Mouse (Mus musculus) layer of hippocampus, adult 2 months (tissue): ENCODE data around the gene Pla2g4c. TPM values are rescaled to one million over a fixed set of nuclear protein-coding genes. Genes with fewer than 3 reads are reported as not detected.

Source experiments
- DNase-seq, 2 experiments: peaks; one replicate each; pipeline ENCODE4 v3.0.0; 2022; ENCODE audit warnings: low spot score in 2 of 2
- H3K27ac ChIP-seq: fragments of 200-600 bp; 2 replicates; pipeline ENCODE4 v1.8.1; 2022
- H3K4me3 ChIP-seq: fragments of 200-600 bp; 2 replicates; pipeline ENCODE4 v1.8.1; 2022; ENCODE audit warnings: mild to moderate bottlenecking
- CTCF ChIP-seq: fragments of 200-600 bp; conservative IDR thresholded peaks from 2 replicates; pipeline ENCODE4 v1.8.1; 2022; ENCODE audit warnings: antibody characterized with exemption, mild to moderate bottlenecking, moderate library complexity
- total RNA-seq, 2 experiments: library from RNA; stranded (reverse); gene quantifications; 2 replicates each; pipeline ENCODE4 v1.2.3; 2021

The Pla2g4c gene
- total RNA-seq, 2 experiments from 2014 or later, result 0.44 TPM; not detected in 1

- no peak for DNase-seq
- H3K4me3 ChIP-seq, result no peak overlapping the region
These were observed 21.7 kb upstream of the Pla2g4c start for GRCm38 (mm10) chr7:13302780-13303179.

DNA sequence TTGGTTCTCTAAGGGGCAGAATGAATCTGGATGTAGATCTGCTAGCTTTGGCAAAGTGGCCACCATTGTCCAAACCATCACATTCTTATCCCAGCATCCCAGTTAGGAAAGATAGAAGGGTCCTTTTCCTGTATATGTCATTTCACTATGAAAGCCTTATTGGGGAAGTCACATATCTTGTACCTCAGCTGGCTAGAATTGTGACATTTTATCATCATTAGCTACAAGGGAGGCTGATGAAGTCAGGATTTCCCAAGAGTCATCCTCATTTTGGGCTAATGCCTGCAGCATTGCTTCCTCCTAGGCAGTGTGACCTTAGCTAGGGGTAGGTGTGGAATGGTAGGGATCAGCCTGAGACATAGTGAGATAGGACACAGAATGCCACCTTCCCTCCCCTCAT, 21.1 kb upstream of the Pla2g4c start:
- TF ChIP-seq CTCF, result no peak
- DNase-seq, result no peak

More at GRCm38 (mm10) chr7:13302780-13303179, 21.7 kb upstream of the Pla2g4c start:
- H3K27ac ChIP-seq, result no peak overlapping the region
- TF ChIP-seq CTCF, result no peak

DNA sequence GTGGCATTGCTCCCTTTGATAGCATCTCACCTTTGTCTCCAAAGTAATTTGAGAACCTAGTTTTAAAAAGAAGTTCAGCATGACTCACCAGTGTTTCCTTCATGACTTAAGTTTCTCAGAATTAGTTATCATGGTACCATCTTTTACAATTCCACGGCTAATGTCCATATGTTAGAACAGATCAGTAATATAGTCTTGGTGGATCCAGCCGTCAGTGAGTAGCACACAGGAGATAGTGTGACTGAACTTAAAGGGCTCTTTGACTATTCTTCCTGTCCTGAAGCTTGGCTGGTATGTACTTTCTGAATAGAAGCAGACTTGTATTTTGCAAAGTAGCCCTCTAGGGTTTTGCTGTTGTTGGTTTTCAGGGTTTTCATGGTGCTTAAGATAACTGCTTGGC, 15.0 kb upstream of the Pla2g4c start:
- Histone ChIP-seq H3K4me3 (no peak overlapping the region), H3K27ac (no peak overlapping the region)
- no peak for DNase-seq
- TF ChIP-seq CTCF, result no peak

More for the DNA sequence above, 21.1 kb upstream of the Pla2g4c start:
- H3K27ac ChIP-seq, result no peak overlapping the region
- H3K4me3 ChIP-seq, result no peak overlapping the region

DNA sequence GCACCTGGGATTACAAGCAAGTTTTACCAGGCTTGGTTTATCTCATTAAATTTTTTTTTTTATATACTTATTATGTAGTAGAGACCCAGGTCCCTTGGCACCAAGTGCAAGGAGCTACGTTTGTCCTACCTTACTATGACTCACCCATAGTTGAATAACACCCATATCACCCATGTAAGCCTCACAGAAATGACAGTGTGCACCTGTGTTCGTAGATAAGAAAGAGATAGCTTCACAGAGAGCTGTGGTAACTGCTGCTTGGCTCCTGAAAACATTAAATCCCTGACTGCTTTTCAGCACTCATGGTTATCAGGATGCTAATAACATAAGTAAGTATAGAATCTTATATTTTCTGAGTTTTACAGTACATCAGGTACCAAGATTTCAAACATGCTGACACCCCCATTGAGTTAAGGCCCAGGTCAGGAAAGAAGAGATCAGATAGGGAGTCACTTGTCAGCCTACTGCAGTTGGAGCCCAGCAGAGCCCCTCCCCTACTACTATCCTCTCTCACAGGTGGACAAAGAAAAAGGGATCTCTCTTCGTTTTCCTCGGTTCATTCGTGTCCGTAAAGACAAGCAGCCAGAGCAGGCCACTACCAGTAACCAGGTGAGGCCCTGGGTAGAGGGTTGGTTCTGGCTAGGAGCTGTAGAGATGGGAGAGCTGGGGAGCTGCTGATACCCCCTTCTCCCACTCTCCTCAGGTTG, 13.8 kb upstream of the Pla2g4c start:
- no peak overlapping the region for H3K27ac ChIP-seq

GRCm38 (mm10) chr7:13311401-13311800, 13.1 kb upstream of the Pla2g4c start:
- H3K27ac ChIP-seq, result no peak overlapping the region
- no peak for TF ChIP-seq CTCF

More for the DNA sequence above, 13.8 kb upstream of the Pla2g4c start:
- DNase-seq, result no peak
- TF ChIP-seq CTCF, result no peak
- no peak overlapping the region for H3K4me3 ChIP-seq

DNA sequence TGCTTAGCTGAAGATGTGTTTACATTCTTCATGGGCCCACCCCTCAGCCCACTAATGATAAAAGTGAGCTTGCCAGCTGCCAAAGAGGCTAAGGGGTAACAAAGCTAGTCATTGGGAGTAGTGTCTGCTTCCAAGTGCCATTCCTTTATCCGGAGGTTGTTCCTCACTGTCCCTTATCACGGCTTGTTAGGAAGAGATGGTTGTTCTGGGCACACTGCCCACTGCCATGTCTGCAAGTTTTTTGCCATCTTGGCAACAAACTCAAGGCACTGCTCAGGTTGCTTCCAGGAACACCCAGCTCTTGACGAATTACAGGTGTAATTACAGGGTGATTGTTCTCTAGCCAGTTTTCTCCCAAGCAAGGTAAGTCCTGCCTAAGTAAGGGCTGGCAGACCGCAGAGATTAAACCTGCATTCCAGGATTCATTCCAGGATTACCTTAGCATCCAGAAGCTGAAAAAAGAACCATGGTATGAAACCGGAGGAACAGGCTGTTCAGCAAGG, 10.3 kb upstream of the Pla2g4c start:
- no peak overlapping the region for H3K4me3 ChIP-seq
- no peak for TF ChIP-seq CTCF
- DNase-seq, result no peak
- H3K27ac ChIP-seq, result no peak overlapping the region

More at GRCm38 (mm10) chr7:13311401-13311800, 13.1 kb upstream of the Pla2g4c start:
- no peak for DNase-seq
- H3K4me3 ChIP-seq, result no peak overlapping the region

GRCm38 (mm10) chr7:13321424-13321823, 3.0 kb upstream of the Pla2g4c start:
- no peak for TF ChIP-seq CTCF
- H3K27ac ChIP-seq, result no peak overlapping the region
- DNase-seq, result no peak

DNA sequence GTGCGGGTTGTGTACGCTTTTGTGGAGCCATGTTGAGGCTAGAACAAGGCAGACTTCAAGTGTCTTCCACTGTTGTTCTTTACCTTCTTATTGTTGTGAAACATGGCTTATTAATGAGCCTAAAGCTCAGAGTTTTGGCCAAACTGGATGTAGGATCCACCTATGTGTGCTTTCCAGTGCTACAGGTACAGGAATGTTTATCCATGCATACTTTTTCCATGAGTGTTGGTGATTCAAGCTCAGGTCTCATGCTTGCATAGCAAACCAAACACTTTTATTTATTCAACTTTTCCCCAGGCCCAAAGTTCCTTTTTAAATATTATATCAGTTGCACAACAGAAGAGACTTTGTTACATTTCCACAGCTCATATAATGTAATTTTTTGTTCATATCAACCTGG, 6.1 kb downstream of the Pla2g4c start:
- no peak for DNase-seq
- no peak for TF ChIP-seq CTCF
- no peak overlapping the region for H3K4me3 ChIP-seq
- H3K27ac ChIP-seq, result no peak overlapping the region

More at GRCm38 (mm10) chr7:13321424-13321823, 3.0 kb upstream of the Pla2g4c start:
- no peak overlapping the region for H3K4me3 ChIP-seq

- DNase-seq, result no peak
- no peak overlapping the region for H3K4me3 ChIP-seq
- H3K27ac ChIP-seq, result no peak overlapping the region
- no peak for TF ChIP-seq CTCF
These were observed 31.5 kb downstream of the Pla2g4c start for GRCm38 (mm10) chr7:13355943-13356342.

GRCm38 (mm10) chr7:13380588-13380987, 56.1 kb downstream of the Pla2g4c start:
- TF ChIP-seq CTCF, result no peak
- no peak for DNase-seq
- Histone ChIP-seq H3K4me3 (no peak overlapping the region), H3K27ac (no peak overlapping the region)

DNA sequence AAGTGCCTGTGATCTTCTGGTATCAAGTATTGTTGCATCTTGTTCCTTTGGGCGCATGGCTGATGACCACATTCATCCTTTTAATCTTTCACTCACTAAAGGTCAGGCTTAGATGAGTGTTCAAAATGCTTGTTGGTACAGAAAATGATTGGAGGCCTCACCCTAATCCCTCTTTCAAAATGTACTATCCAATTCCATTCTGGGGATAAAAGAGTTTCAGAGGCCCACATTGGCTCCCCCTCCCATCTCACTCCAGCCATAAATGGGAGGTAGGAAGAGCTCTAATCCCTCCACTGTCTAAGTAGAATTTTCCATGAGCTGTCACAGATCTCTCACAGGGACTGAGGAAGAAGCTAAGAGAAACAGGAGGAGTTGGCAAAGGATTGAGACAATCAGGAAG, 73.4 kb downstream of the Pla2g4c start, which contains the start of gene Cabp5:
TSS of gene Cabp5 (plus strand) at position 301 of the 400 bp plus-strand sequence.
- Histone ChIP-seq H3K4me3 (no peak within 1 kb of the TSS), H3K27ac (no peak within 1 kb of the TSS)
- no peak for DNase-seq
- no peak for TF ChIP-seq CTCF

Other genes starting within 250 kb of the Pla2g4c start
- not detected for gene Vmn1r85, start 229.5 kb upstream of the Pla2g4c start, total RNA-seq
- not detected for gene Vmn1r86, start 204.7 kb upstream of the Pla2g4c start, total RNA-seq
- gene Vmn1r87, start 184.5 kb upstream of the Pla2g4c start, total RNA-seq, result not detected
- gene Vmn1r88, start 165.1 kb upstream of the Pla2g4c start, total RNA-seq, result under 1 TPM; 0.15 to 0.17 TPM
- gene Vmn1r89, start 111.6 kb upstream of the Pla2g4c start, total RNA-seq, result not detected
- gene Lig1, start 47.4 kb upstream of the Pla2g4c start, total RNA-seq, result 1 to 10 TPM; 6.3 to 9.1 TPM
- 10 to 100 TPM; 16.4 to 16.7 TPM for gene Zswim9, start 45.9 kb upstream of the Pla2g4c start, total RNA-seq
- under 1 TPM; 0.41 to 0.59 TPM for gene Cabp5, start 73.5 kb downstream of the Pla2g4c start, total RNA-seq
- gene Bsph1, start 126.2 kb downstream of the Pla2g4c start, total RNA-seq, result not detected
- gene Bsph2, start 246.4 kb downstream of the Pla2g4c start, total RNA-seq, result not detected